Mouse (Mus musculus) stomach, embryonic 15.5 days (tissue): ENCODE data around the gene Map3k11. TPM values are rescaled to one million over a fixed set of nuclear protein-coding genes. Genes with fewer than 3 reads are reported as not detected.

ENCODE experiments used
- ATAC-seq: fragments of 200-750 bp; cut with Nextera tagmentation; 2 replicates; pipeline ENCODE4 v1.8.0; 2017; ENCODE audit warnings: low read depth, moderate number of reproducible peaks, moderate TSS enrichment; ENCODE audit not compliant: insufficient read depth, low FRiP score
- H3K27ac ChIP-seq: fragments of 300-500 bp; sonication (generic); 2 replicates; pipeline ENCODE4 v1.5.1; 2015; ENCODE audit warnings: mild to moderate bottlenecking, inconsistent platforms
- H3K27me3 ChIP-seq: fragments of 300-500 bp; sonication (generic); replicated peaks from 2 replicates; pipeline ENCODE4 v1.6.1; 2015; ENCODE audit warnings: inconsistent platforms
- H3K36me3 ChIP-seq: fragments of 300-500 bp; sonication (generic); 2 replicates; pipeline ENCODE4 v1.6.1; 2015; ENCODE audit warnings: inconsistent platforms
- H3K4me1 ChIP-seq: fragments of 300-500 bp; sonication (generic); 2 replicates; pipeline ENCODE4 v1.6.1; 2015; ENCODE audit warnings: inconsistent platforms
- H3K4me2 ChIP-seq: fragments of 300-500 bp; sonication (generic); 2 replicates; pipeline ENCODE4 v1.6.1; 2015; ENCODE audit warnings: mild to moderate bottlenecking, inconsistent platforms
- H3K4me3 ChIP-seq: fragments of 300-500 bp; sonication (generic); replicated peaks from 2 replicates; pipeline ENCODE4 v1.5.1; 2015; ENCODE audit warnings: inconsistent platforms
- H3K9ac ChIP-seq: fragments of 300-500 bp; sonication (generic); 2 replicates; pipeline ENCODE4 v1.6.1; 2015; ENCODE audit warnings: inconsistent platforms
- H3K9me3 ChIP-seq: fragments of 300-500 bp; sonication (generic); 2 replicates; pipeline ENCODE4 v1.6.1; 2016; ENCODE audit warnings: inconsistent platforms
- WGBS: fragments of 180-500 bp; shearing (Covaris S2); methylation state at CpG from one replicate; pipeline ENCODE4 v1.1.7; 2015; 5-methylcytosine and 5-hydroxymethylcytosine counted together
- polyA plus RNA-seq: library from polyadenylated mRNA; unstranded; fragments of >200 nt; fragmentation: Nextera tagmentation; extraction: Ambion mirVana; gene quantifications from 2 replicates; pipeline ENCODE4 v1.2.1, GENCODE M21; 2015

The Map3k11 gene
- polyA plus RNA-seq, 1 experiment from 2014 or later, result 27.7 TPM

DNA sequence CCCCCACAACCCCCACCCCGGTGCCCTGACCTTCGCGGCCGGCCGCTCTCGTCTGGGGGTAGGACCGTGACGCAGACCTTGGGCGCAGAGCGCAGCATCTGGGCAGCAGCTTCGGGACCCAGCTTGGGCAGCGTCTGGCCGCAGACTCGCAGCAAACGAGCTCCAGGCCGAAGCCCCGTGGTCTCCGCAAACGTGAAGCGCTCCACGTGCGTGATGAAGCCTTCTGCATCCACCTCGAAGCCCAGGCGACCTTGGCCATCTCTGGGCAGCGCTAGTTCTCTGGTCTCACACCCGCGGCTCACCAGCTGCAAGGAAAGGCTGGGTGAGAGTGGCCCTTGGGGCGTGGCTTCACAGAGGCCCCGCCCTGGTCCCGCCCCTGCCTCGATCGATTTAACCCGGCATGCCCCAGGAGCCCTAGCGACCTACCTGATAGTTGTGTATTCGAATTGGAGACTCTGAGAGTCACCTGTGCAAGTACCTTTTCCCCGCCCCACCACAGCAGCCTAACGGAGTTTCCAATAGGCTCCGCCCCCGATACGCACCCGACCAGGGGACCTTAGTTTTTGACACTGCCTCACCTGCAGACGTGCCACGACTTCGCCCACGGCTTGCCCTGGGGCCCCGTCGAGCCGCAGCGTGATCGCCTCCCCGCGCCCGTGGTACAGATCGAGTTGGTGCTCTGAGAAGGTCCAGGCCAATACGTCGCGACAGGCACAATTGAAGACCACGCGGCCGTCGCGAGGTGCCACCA is 34.4 kb upstream of the Map3k11 start:
- H3K4me1 ChIP-seq, result peaks cover 22% of the 10 kb centered on the region
- H3K27me3 ChIP-seq, result peaks cover 11% of the 10 kb centered on the region
- peak; percentile 64 for ATAC-seq
- peaks cover 10% of the 10 kb centered on the region for H3K36me3 ChIP-seq
- peak overlapping the region; percentile 75 for H3K4me2 ChIP-seq
- 23% methylated on average over 62 of the region's 62 CpGs for WGBS
- no peak overlapping the region for H3K27ac ChIP-seq
- no peaks in the 10 kb centered on the region for H3K9me3 ChIP-seq
- no peak overlapping the region for H3K9ac ChIP-seq
- H3K4me3 ChIP-seq, result peak overlapping the region; percentile 37

DNA sequence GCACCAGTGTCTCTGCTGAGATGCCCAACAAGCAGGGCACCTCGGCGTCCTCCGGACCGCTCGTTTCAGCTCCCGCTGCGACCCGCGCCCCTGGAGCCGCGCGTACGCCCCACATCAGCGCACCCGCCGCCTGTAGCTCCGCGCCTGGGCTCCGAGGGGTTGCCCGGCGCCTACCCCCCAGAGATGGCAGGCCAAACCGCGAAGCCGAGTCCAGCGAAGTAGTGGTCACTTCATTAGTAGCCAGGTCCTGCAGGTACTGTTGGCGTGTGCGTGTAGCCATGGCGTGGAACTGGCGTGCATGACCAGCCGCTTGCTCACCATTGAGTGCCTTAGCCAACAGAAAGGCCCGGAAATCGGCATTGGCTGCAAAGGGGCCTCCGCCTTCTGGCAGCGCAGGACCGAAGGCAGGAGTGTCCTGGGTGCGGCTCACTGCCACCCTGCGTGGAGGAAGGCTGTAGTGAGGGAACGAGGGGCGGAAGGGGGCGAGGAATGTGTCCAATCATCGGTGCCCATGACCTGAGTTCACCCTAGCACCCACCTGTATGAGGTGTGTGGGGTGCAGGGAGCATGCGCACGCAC is 33.7 kb upstream of the Map3k11 start:
- Histone ChIP-seq H3K27ac (no peak overlapping the region), H3K27me3 (peaks cover 11% of the 10 kb centered on the region), H3K4me1 (peaks cover 16% of the 10 kb centered on the region), H3K4me3 (peak overlapping the region; percentile 37), H3K9ac (no peak overlapping the region), H3K9me3 (no peaks in the 10 kb centered on the region), H3K4me2 (peak overlapping the region; percentile 75), H3K36me3 (peaks cover 12% of the 10 kb centered on the region)
- 36% methylated on average over 43 of the region's 43 CpGs for WGBS
- ATAC-seq, result no peak

DNA sequence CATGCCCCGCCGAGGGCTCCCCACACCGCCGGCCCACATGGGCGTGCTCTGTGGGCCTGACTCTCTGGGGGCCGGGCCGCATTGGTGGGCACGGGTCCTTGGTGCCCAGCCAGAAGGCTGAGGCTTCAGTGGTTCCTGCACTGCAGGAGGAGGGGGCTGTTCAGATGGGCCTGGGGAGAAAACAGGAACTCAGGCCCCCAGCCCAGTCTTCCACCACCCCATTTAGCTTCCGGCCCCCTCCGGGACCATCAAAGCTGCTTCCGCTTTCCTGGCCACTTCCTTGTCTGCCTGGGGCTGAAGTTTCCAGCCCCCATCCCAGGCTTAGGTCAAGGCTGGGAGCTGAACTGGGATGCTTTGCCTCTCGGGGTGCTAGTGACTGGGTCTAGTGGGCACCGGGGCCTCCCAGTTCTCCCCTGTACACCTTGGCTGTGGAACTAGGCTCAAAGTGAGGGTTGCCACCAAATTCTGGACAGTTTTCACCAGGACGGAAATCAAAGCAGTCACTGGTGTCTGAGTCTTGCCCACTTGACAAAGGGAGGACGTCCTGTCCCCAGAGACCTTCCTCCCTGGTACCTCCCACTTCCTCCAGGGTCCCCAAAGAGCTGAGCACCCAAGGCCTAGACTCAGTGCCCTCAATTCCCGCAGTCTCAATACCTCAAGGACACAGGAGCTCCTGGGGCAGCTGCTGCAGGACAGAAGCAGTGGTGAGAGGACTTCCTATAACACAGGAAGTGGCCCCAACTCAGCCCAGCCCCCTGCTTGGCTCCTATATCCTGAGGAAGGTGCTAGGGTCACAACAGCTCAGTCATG is 27.4 kb upstream of the Map3k11 start:
- H3K9ac ChIP-seq, result no peak overlapping the region

DNA sequence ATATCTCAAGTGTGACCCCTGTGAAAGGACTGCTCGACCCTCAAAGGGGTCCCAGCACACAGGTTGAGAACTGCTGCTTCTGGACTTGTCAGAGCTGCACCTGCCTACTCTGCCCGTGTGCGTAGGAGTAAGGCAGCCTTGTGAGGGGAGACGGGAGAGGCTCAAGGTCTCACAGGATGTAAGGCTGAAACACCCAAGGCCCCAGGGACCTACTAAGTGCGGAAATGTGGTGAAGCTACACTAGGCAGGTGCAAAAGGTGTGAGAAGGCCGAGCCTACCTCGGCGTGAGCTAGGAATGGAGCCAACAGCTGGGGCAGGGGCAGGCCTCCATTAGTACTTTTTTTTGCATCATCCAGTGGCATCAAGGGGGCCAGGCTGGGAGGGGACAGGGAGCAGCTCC is 26.2 kb upstream of the Map3k11 start:
- 63% methylated on average over 8 of the region's 8 CpGs for WGBS
- peak overlapping the region; percentile 94 for H3K27ac ChIP-seq
- H3K36me3 ChIP-seq, result peaks cover 28% of the 10 kb centered on the region
- no peak for ATAC-seq
- H3K4me2 ChIP-seq, result peak overlapping the region; percentile 78
- no peaks in the 10 kb centered on the region for H3K27me3 ChIP-seq
- no peaks in the 10 kb centered on the region for H3K9me3 ChIP-seq
- H3K9ac ChIP-seq, result no peak overlapping the region; the same call in 1 of the 2 replicates
- peaks cover 20% of the 10 kb centered on the region for H3K4me1 ChIP-seq
- H3K4me3 ChIP-seq, result peak overlapping the region; percentile 62

More for the DNA sequence above, 27.4 kb upstream of the Map3k11 start:
- no peaks in the 10 kb centered on the region for H3K27me3 ChIP-seq
- H3K4me1 ChIP-seq, result peaks cover 20% of the 10 kb centered on the region
- peak overlapping the region; percentile 38; the same call in 1 of the 2 replicates for H3K27ac ChIP-seq
- peaks cover 20% of the 10 kb centered on the region for H3K36me3 ChIP-seq
- peak overlapping the region; percentile 18 for H3K4me3 ChIP-seq
- 76% methylated on average over 16 of the region's 16 CpGs for WGBS
- no peaks in the 10 kb centered on the region for H3K9me3 ChIP-seq
- no peak for ATAC-seq
- peak overlapping the region; percentile 78 for H3K4me2 ChIP-seq

DNA sequence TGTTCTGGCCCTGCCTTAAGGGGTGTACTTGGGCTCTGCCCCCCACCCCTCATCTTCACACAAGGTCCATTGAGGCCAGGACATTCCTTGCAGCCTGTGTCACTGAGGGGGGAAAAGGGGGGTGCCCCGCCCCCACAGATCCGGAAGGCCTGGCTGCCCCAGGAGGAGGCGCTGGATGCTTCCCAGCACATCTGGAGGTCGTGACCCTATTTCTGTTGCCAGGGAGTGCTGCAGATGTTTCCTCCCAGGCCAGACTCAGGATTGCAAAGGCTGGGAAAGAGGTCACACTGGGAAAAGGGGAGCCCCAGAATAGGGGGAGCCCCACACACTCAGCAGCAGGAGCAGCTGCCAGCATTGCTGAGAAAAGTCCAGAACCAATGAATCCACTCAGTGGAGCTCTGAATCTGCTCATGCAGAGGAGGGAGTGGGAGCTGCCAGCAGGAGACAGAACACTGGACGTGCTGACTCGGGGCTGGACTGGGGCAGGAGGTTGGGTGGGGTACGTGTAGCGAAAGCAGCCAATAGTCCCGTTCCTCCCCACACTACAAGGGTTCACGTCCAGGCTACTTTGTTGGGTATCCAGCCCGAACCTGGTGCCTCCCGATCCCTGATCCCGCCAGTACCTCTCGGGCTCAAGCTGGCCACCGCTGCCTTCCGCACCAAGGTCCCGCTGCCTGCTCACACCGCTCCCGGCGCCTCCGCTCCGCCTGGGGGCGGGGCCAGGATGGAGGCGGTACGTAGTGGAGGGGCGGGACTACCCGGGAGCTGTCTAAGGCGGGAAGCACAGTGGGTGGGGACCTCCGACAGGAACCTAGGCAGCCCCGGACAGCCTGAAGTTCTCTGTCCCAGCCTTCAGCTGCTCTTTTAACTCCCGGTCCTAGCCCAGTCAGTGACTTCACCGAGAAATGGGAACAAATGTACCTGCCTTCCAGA is 25.3 kb upstream of the Map3k11 start, which contains the start of gene Sipa1:
Sipa1 (minus strand) TSS at position 727 of the 933 bp plus-strand sequence.
- peaks cover 33% of the 10 kb centered on the region for H3K36me3 ChIP-seq
- ATAC-seq, result peak; percentile 94
- no peaks in the 10 kb centered on the region for H3K27me3 ChIP-seq
- peak within 1 kb of the TSS; percentile 94 for H3K27ac ChIP-seq
- peaks cover 20% of the 10 kb centered on the region for H3K4me1 ChIP-seq
- peak within 1 kb of the TSS; percentile 62 for H3K4me3 ChIP-seq
- H3K9ac ChIP-seq, result peak within 1 kb of the TSS; percentile 54
- 1% methylated on average over 32 of the region's 32 CpGs for WGBS
- H3K4me2 ChIP-seq, result peak within 1 kb of the TSS; percentile 78
- no peaks in the 10 kb centered on the region for H3K9me3 ChIP-seq

DNA sequence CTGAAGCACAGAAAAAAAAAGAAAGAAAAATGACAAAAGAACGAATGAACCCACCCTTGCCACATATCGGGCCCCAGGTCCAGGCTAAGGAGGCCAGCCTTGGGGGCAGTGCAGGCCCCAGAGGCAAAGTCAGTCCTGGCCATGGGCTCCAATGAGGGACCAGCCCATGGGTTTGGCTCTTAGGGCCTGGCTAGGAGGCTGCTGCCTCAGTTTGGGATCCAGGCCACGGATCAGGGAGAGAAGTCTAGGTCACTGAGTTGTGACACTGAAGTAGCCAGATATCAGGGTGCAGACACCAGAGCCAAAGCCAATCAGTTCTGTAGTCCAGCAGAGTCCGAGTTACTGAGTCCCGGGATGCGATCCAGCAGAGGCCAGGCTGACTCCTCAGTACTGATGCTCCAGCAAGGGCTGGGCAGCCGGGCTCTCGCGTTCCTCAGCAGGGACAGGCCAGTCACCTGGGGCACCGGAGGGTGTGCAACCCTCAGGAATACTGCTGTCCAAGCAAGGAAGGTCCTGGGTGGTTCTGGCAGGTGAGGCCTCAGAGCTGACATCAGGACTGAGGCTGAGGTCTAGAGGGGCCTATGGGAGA is 23.8 kb upstream of the Map3k11 start:
- Histone ChIP-seq H3K27me3 (no peaks in the 10 kb centered on the region), H3K9ac (no peak overlapping the region), H3K36me3 (peaks cover 28% of the 10 kb centered on the region), H3K4me3 (no peak overlapping the region), H3K4me1 (peaks cover 20% of the 10 kb centered on the region), H3K27ac (no peak overlapping the region), H3K9me3 (no peaks in the 10 kb centered on the region), H3K4me2 (no peak overlapping the region)
- ATAC-seq, result no peak
- WGBS, result 91% methylated on average over 10 of the region's 10 CpGs

DNA sequence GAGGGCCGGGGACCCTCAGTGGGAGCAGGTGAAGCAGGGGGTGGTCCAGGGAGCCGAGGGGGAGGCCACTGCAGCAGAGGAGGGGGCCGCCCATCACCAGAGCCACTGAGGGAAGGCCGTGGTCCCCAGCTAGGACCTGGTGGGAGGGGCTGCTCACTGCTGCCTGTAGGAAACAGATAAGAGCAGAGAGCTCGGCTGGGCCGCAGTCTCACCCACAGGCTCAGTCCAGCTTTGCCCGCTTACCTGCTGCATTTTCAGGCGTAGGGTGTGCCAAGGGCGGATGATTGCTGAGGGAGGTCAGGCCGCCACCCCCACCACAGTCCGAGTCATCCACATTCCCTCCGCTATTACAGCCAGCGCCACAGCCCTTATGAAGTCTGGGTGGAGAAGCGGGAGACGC is 23.1 kb upstream of the Map3k11 start:
- Histone ChIP-seq H3K27me3 (no peaks in the 10 kb centered on the region), H3K27ac (no peak overlapping the region), H3K36me3 (peaks cover 34% of the 10 kb centered on the region), H3K4me1 (peaks cover 17% of the 10 kb centered on the region), H3K9me3 (no peaks in the 10 kb centered on the region), H3K9ac (no peak overlapping the region), H3K4me3 (no peak overlapping the region), H3K4me2 (no peak overlapping the region)
- peak; percentile 61 for ATAC-seq
- 73% methylated on average over 15 of the region's 15 CpGs for WGBS

DNA sequence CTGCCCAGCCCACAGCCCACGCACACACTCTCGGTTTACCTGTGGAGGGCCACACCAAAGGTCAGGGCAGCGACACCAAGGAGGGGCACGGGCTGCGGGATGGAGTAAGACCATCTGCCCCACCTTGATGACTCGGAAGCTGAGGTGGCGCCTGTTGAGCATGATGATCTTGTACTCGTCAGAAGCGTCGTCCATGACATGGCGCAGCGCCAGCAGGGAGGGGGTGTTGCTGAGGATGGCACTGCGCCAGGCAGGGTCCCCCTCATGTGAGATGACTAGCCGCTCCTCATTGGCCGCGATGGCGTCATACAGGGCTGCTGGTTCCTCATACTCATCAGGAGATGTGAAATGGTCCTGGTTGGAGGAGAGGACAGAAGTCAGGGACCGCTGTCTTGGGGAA is 22.2 kb upstream of the Map3k11 start:
- no peak overlapping the region for H3K27ac ChIP-seq
- H3K4me3 ChIP-seq, result no peak overlapping the region
- no peaks in the 10 kb centered on the region for H3K9me3 ChIP-seq
- no peak overlapping the region for H3K9ac ChIP-seq
- H3K36me3 ChIP-seq, result peaks cover 41% of the 10 kb centered on the region
- H3K4me2 ChIP-seq, result no peak overlapping the region
- no peaks in the 10 kb centered on the region for H3K27me3 ChIP-seq
- WGBS, result 94% methylated on average over 18 of the region's 18 CpGs
- peaks cover 17% of the 10 kb centered on the region for H3K4me1 ChIP-seq
- no peak for ATAC-seq

DNA sequence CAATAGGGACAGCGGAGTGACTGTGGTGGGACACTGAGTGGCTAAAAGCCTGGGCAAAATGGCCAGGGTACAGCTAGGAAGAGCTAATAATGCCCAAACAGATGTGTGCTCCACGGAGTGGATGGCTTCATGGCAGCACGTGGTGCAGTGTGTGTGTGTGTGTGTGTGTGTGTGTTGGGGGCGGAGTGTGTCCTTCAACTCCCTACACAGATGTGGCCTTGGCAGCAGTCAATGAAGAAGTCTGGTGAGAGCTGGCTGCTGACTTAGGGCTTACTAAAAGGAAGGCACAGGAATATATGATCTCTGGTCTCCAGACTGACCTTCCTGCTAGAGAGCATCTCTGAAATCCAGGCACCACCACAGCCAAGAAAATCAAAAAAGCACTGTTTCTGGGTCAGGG is 20.2 kb upstream of the Map3k11 start:
- Histone ChIP-seq H3K9ac (no peak overlapping the region), H3K4me1 (peaks cover 5% of the 10 kb centered on the region), H3K27ac (no peak overlapping the region), H3K27me3 (no peaks in the 10 kb centered on the region), H3K4me2 (no peak overlapping the region), H3K36me3 (peaks cover 59% of the 10 kb centered on the region), H3K4me3 (no peak overlapping the region), H3K9me3 (no peaks in the 10 kb centered on the region)
- ATAC-seq, result no peak
- whole genome bisulfite sequencing, result 84% methylated on average over 4 of the region's 4 CpGs

DNA sequence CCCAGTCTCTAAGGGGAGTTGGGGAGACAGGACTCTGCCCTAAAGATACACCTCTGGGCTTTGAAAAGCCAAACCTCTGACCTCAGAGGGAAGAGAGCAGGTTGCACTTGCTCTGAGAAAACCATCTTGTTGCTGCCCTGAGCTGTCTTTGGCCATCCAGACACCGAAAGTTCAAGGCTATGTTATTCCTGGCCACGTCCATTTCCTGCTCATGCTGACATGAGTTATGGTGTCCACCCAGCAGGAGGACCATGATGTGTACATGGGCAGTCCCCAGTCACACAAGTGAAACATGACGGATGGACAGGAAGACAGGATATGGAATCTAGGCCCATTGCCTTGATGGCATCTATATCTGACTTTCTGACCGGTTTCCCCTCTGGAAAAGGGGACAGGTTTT is 8.1 kb upstream of the Map3k11 start:
- H3K4me3 ChIP-seq, result no peak overlapping the region
- no peaks in the 10 kb centered on the region for H3K4me1 ChIP-seq
- H3K27ac ChIP-seq, result no peak overlapping the region
- no peak for ATAC-seq
- WGBS, result 82% methylated on average over 4 of the region's 4 CpGs
- H3K9ac ChIP-seq, result no peak overlapping the region
- H3K36me3 ChIP-seq, result peaks cover 76% of the 10 kb centered on the region
- no peaks in the 10 kb centered on the region for H3K9me3 ChIP-seq
- H3K4me2 ChIP-seq, result no peak overlapping the region
- no peaks in the 10 kb centered on the region for H3K27me3 ChIP-seq

DNA sequence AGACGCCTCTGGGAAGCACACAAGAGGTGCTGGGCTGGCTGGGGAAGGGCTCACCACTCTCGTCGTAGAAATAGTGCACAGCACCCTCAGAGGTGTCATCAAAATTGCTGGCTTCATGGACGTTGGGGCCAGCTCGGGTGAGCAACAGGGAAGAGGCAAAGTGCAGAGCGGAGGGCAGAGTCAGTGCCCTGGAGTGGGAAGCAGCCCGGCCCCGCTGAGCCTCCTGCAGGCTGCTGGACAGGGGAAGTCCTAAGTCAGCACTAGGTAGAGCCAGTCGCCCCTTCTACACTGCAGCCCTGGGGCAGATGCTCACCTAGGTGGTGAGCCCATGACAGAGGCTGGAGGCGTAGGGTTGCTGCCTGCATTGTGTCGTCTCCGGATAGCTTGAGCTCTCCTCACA is 4.3 kb upstream of the Map3k11 start:
- Histone ChIP-seq H3K4me3 (no peak overlapping the region), H3K36me3 (peaks cover 62% of the 10 kb centered on the region), H3K9ac (no peak overlapping the region), H3K27me3 (no peaks in the 10 kb centered on the region), H3K4me1 (peaks cover 11% of the 10 kb centered on the region), H3K27ac (no peak overlapping the region), H3K9me3 (no peaks in the 10 kb centered on the region), H3K4me2 (no peak overlapping the region)
- ATAC-seq, result no peak
- WGBS, result 93% methylated on average over 12 of the region's 12 CpGs
